Mouse (Mus musculus): Measurements from ENCODE around the gene H3f3a. TPM values are rescaled to one million over a fixed set of nuclear protein-coding genes. Genes with fewer than 3 reads are reported as not detected.

The H3f3a gene
- polyA plus RNA-seq, 2 experiments: 1,586 to 2,743 TPM

- 24% methylated on average over 11 of the region's 11 CpGs for WGBS
- H3K4me2 ChIP-seq (replicated peaks; ENCODE audit: low read depth, low read length, severe bottlenecking): peak overlapping the region; percentile 72
- H3K9ac ChIP-seq (ENCODE audit: low read depth, low read length, severe bottlenecking): peak overlapping the region; percentile 84
- H3K4me1 ChIP-seq (ENCODE audit: control insufficient read depth, insufficient read depth, low read length): peaks cover 26% of the 10 kb centered on the region
- ATAC-seq (ENCODE audit: low FRiP score, low read depth): no peak
- H3K9me3 ChIP-seq (ENCODE audit: control insufficient read depth, low read length): no peaks in the 10 kb centered on the region
- no peaks in the 10 kb centered on the region; the same call in 1 of the 2 replicates for H3K36me3 ChIP-seq (ENCODE audit: control insufficient read depth, insufficient read depth, low read length)
- no peaks in the 10 kb centered on the region for H3K27me3 ChIP-seq (ENCODE audit: control insufficient read depth, insufficient read depth, low read length)
- peak overlapping the region; percentile 99 for H3K27ac ChIP-seq (replicated peaks; ENCODE audit: low read depth, low read length)
- TF ChIP-seq POLR2A (IDR thresholded peaks at IDR 0.05; ENCODE audit: borderline replicate concordance, extremely low read depth, insufficient read depth, insufficient read length): no peak
- H3K4me3 ChIP-seq (replicated peaks; ENCODE audit: low read length): peak overlapping the region; percentile 80
- peak; percentile 53 for DNase-seq (ENCODE audit: low spot score)
These were observed 36.1 kb upstream of the H3f3a start for GRCm38 (mm10) chr1:180849701-180850301.

GRCm38 (mm10) chr1:180848511-180849241, 34.9 kb upstream of the H3f3a start:
- ATAC-seq (ENCODE audit: low FRiP score, low read depth): no peak
- H3K9ac ChIP-seq (ENCODE audit: low read depth, low read length, severe bottlenecking): peak overlapping the region; percentile 18; the same call in 1 of the 2 replicates
- 23% methylated on average over 11 of the region's 11 CpGs for WGBS

GRCm38 (mm10) chr1:180848114-180848510, 34.4 kb upstream of the H3f3a start:
- H3K4me3 ChIP-seq (replicated peaks; ENCODE audit: low read length): peak overlapping the region; percentile 27
- peak; percentile 91 for DNase-seq (ENCODE audit: low spot score)
- WGBS: under 1% methylated on average over 9 of the region's 9 CpGs

More at GRCm38 (mm10) chr1:180848511-180849241, 34.9 kb upstream of the H3f3a start:
- peak overlapping the region; percentile 27 for H3K4me3 ChIP-seq (replicated peaks; ENCODE audit: low read length)
- no peak for TF ChIP-seq POLR2A (IDR thresholded peaks at IDR 0.05; ENCODE audit: borderline replicate concordance, extremely low read depth, insufficient read depth, insufficient read length)
- no peaks in the 10 kb centered on the region for H3K9me3 ChIP-seq (ENCODE audit: control insufficient read depth, low read length)
- H3K27ac ChIP-seq (replicated peaks; ENCODE audit: low read depth, low read length): peak overlapping the region; percentile 89
- DNase-seq (ENCODE audit: low spot score): peak; percentile 68
- H3K27me3 ChIP-seq (ENCODE audit: control insufficient read depth, insufficient read depth, low read length): no peaks in the 10 kb centered on the region
- H3K36me3 ChIP-seq (ENCODE audit: control insufficient read depth, insufficient read depth, low read length): no peaks in the 10 kb centered on the region
- peaks cover 26% of the 10 kb centered on the region for H3K4me1 ChIP-seq (ENCODE audit: control insufficient read depth, insufficient read depth, low read length)
- H3K4me2 ChIP-seq (replicated peaks; ENCODE audit: low read depth, low read length, severe bottlenecking): peak overlapping the region; percentile 65

GRCm38 (mm10) chr1:180841561-180842300, 28.0 kb upstream of the H3f3a start:
- Histone ChIP-seq H3K27me3 (ENCODE audit: control insufficient read depth, insufficient read depth, low read length) (no peaks in the 10 kb centered on the region), H3K27ac (replicated peaks; ENCODE audit: low read depth, low read length) (no peak overlapping the region), H3K9ac (ENCODE audit: low read depth, low read length, severe bottlenecking) (no peak overlapping the region), H3K4me3 (replicated peaks; ENCODE audit: low read length) (no peak overlapping the region), H3K36me3 (ENCODE audit: control insufficient read depth, insufficient read depth, low read length) (no peaks in the 10 kb centered on the region), H3K9me3 (ENCODE audit: control insufficient read depth, low read length) (no peaks in the 10 kb centered on the region), H3K4me1 (ENCODE audit: control insufficient read depth, insufficient read depth, low read length) (no peaks in the 10 kb centered on the region), H3K4me2 (replicated peaks; ENCODE audit: low read depth, low read length, severe bottlenecking) (no peak overlapping the region)
- DNase-seq (ENCODE audit: low spot score) (no peak), ATAC-seq (ENCODE audit: low FRiP score, low read depth) (no peak)
- no peak for TF ChIP-seq POLR2A (IDR thresholded peaks at IDR 0.05; ENCODE audit: borderline replicate concordance, extremely low read depth, insufficient read depth, insufficient read length)
- 81% methylated on average over 8 of the region's 8 CpGs for WGBS

More at GRCm38 (mm10) chr1:180848114-180848510, 34.4 kb upstream of the H3f3a start:
- Histone ChIP-seq H3K9me3 (ENCODE audit: control insufficient read depth, low read length) (no peaks in the 10 kb centered on the region), H3K27ac (replicated peaks; ENCODE audit: low read depth, low read length) (peak overlapping the region; percentile 89), H3K9ac (ENCODE audit: low read depth, low read length, severe bottlenecking) (peak overlapping the region; percentile 46), H3K4me2 (replicated peaks; ENCODE audit: low read depth, low read length, severe bottlenecking) (peak overlapping the region; percentile 65), H3K4me1 (ENCODE audit: control insufficient read depth, insufficient read depth, low read length) (peaks cover 26% of the 10 kb centered on the region), H3K27me3 (ENCODE audit: control insufficient read depth, insufficient read depth, low read length) (no peaks in the 10 kb centered on the region), H3K36me3 (ENCODE audit: control insufficient read depth, insufficient read depth, low read length) (no peaks in the 10 kb centered on the region)
- peak; percentile 31; the same call in 1 of the 2 replicates for TF ChIP-seq POLR2A (IDR thresholded peaks at IDR 0.05; ENCODE audit: borderline replicate concordance, extremely low read depth, insufficient read depth, insufficient read length)
- ATAC-seq (ENCODE audit: low FRiP score, low read depth): peak; percentile 64

Data from limb, embryonic 14.5 days (tissue).